Mouse (Mus musculus) small intestine, adult 10 weeks (tissue): ENCODE measurements around the gene Lrrc52. TPM values are rescaled to one million over a fixed set of nuclear protein-coding genes. Genes with fewer than 3 reads are reported as not detected.

Experiments used
- polyA plus RNA-seq: library from polyadenylated mRNA; stranded (reverse); fragments of 350-450 nt; fragmentation: Illumina TruSeq; extraction: RNeasy Lipid Tissue Mini Kit (QIAGEN cat#74804); gene quantifications from one replicate; pipeline ENCODE4 v1.2.3, GENCODE M21; 2014; ENCODE audit warnings: low replicate concordance

Lrrc52 gene
- polyA plus RNA-seq: not detected

GRCm38 (mm10) chr1:167466765-167467426, at the start of gene Lrrc52:
Lrrc52 (minus strand) TSS chr1:167466780.

Other genes with a start within 250 kb of the Lrrc52 start
- 17.4 TPM for gene Uck2, start 181.5 kb downstream of the Lrrc52 start, polyA plus RNA-seq
- gene Tmco1, start 158.4 kb downstream of the Lrrc52 start, polyA plus RNA-seq: 394 TPM
- gene Aldh9a1, start 116.8 kb downstream of the Lrrc52 start, polyA plus RNA-seq: 203 TPM
- gene Mgst3, start 72.9 kb downstream of the Lrrc52 start, polyA plus RNA-seq: 3.6 TPM
- not detected for gene Rxrg, start 131.6 kb upstream of the Lrrc52 start, polyA plus RNA-seq
- gene Lmx1a, start 222.5 kb upstream of the Lrrc52 start, polyA plus RNA-seq: 1.0 TPM